Mouse (Mus musculus) forebrain, embryonic 15.5 days (tissue): ENCODE measurements around the gene Afm. TPM values are rescaled to one million over a fixed set of nuclear protein-coding genes. Genes with fewer than 3 reads are reported as not detected.

ENCODE experiments used
- ATAC-seq: fragments of 200-750 bp; cut with Nextera tagmentation; replicated peaks from 2 replicates; pipeline ENCODE4 v1.8.0; 2017; ENCODE audit warnings: mild to moderate bottlenecking, moderate TSS enrichment, moderate library complexity
- H3K27ac ChIP-seq: fragments of 300-500 bp; sonication (generic); replicated peaks from 2 replicates; pipeline ENCODE4 v1.5.1; 2015; ENCODE audit warnings: mild to moderate bottlenecking, inconsistent platforms
- H3K27me3 ChIP-seq: fragments of 300-500 bp; sonication (generic); 2 replicates; pipeline ENCODE4 v1.6.1; 2015; ENCODE audit warnings: inconsistent platforms
- H3K36me3 ChIP-seq: fragments of 300-500 bp; sonication (generic); 2 replicates; pipeline ENCODE4 v1.6.1; 2015; ENCODE audit warnings: mild to moderate bottlenecking, inconsistent platforms
- H3K4me1 ChIP-seq: fragments of 300-500 bp; sonication (generic); 2 replicates; pipeline ENCODE4 v1.6.1; 2015; ENCODE audit warnings: inconsistent platforms
- H3K4me2 ChIP-seq: fragments of 300-500 bp; sonication (generic); replicated peaks from 2 replicates; pipeline ENCODE4 v1.6.1; 2015; ENCODE audit warnings: mild to moderate bottlenecking, inconsistent platforms
- H3K4me3 ChIP-seq: fragments of 300-500 bp; sonication (generic); 2 replicates; pipeline ENCODE4 v1.5.1; 2015; ENCODE audit warnings: mild to moderate bottlenecking, inconsistent platforms
- H3K9ac ChIP-seq: fragments of 300-500 bp; sonication (generic); replicated peaks from 2 replicates; pipeline ENCODE4 v1.6.1; 2015; ENCODE audit warnings: mild to moderate bottlenecking, inconsistent platforms
- H3K9me3 ChIP-seq: fragments of 300-500 bp; sonication (generic); 2 replicates; pipeline ENCODE4 v1.6.1; 2016; ENCODE audit warnings: inconsistent platforms
- WGBS: fragments of 180-500 bp; shearing (Covaris S2); methylation state at CpG from one replicate; pipeline ENCODE4 v1.1.7; 2015; ENCODE audit warnings: mixed read lengths; 5-methylcytosine and 5-hydroxymethylcytosine counted together
- polyA plus RNA-seq: library from polyadenylated mRNA; unstranded; fragments of >200 nt; fragmentation: Nextera tagmentation; extraction: Ambion mirVana; gene quantifications from 2 replicates; pipeline ENCODE4 v1.2.1, GENCODE M21; 2015

Gene Afm
- polyA plus RNA-seq, 1 experiment from 2014 or later: not detected

- peak; percentile 80 for ATAC-seq
- Histone ChIP-seq H3K9me3 (no peaks in the 10 kb centered on the region), H3K36me3 (no peaks in the 10 kb centered on the region), H3K4me1 (0 out of 2 replicates have a peak, but pooled peaks cover 5% of the 10 kb centered on the region), H3K27me3 (no peaks in the 10 kb centered on the region), H3K4me3 (peak overlapping the region; percentile 40), H3K9ac (peak overlapping the region; percentile 44), H3K27ac (no peak overlapping the region), H3K4me2 (peak overlapping the region; percentile 62)
- WGBS: 23% methylated on average over 25 of the region's 25 CpGs
These were observed 70.2 kb downstream of the Afm start for GRCm38 (mm10) chr5:90588708-90589595.

- no peak overlapping the region for H3K9ac ChIP-seq
- no peaks in the 10 kb centered on the region for H3K27me3 ChIP-seq
- ATAC-seq: no peak
- no peaks in the 10 kb centered on the region for H3K36me3 ChIP-seq
- 76% methylated on average over 10 of the region's 10 CpGs for WGBS
- H3K27ac ChIP-seq: no peak overlapping the region
- no peaks in the 10 kb centered on the region for H3K9me3 ChIP-seq
- no peak overlapping the region for H3K4me3 ChIP-seq
- H3K4me1 ChIP-seq: 0 out of 2 replicates have a peak, but pooled peaks cover 5% of the 10 kb centered on the region
- H3K4me2 ChIP-seq: no peak overlapping the region
These were observed 71.9 kb downstream of the Afm start for GRCm38 (mm10) chr5:90590676-90591075.

- ATAC-seq: no peak
- no peaks in the 10 kb centered on the region for H3K27me3 ChIP-seq
- WGBS: 83% methylated on average over 6 of the region's 6 CpGs
- no peak overlapping the region for H3K4me2 ChIP-seq
- 0 out of 2 replicates have a peak, but pooled peaks cover 5% of the 10 kb centered on the region for H3K4me1 ChIP-seq
- no peaks in the 10 kb centered on the region for H3K36me3 ChIP-seq
- H3K27ac ChIP-seq: no peak overlapping the region
- no peak overlapping the region for H3K4me3 ChIP-seq
- H3K9me3 ChIP-seq: no peaks in the 10 kb centered on the region
- H3K9ac ChIP-seq: no peak overlapping the region
These were observed 73.2 kb downstream of the Afm start for GRCm38 (mm10) chr5:90591936-90592335.

- Histone ChIP-seq H3K4me3 (no peak overlapping the region), H3K9me3 (no peaks in the 10 kb centered on the region), H3K27me3 (no peaks in the 10 kb centered on the region), H3K9ac (no peak overlapping the region), H3K36me3 (no peaks in the 10 kb centered on the region), H3K4me2 (no peak overlapping the region), H3K4me1 (no peaks in the 10 kb centered on the region), H3K27ac (no peak overlapping the region)
- no peak for ATAC-seq
- 91% methylated on average over 13 of the region's 13 CpGs for WGBS
These were observed 76.2 kb downstream of the Afm start for GRCm38 (mm10) chr5:90594945-90595344.

- no peak for ATAC-seq
These were observed 77.4 kb downstream of the Afm start for GRCm38 (mm10) chr5:90596155-90596554.

GRCm38 (mm10) chr5:90601469-90601868 is 82.7 kb downstream of the Afm start:
- H3K27me3 ChIP-seq: no peaks in the 10 kb centered on the region
- no peak overlapping the region for H3K4me2 ChIP-seq
- no peak overlapping the region for H3K4me3 ChIP-seq
- H3K36me3 ChIP-seq: no peaks in the 10 kb centered on the region
- H3K9me3 ChIP-seq: no peaks in the 10 kb centered on the region
- WGBS: 21% methylated on average over 6 of the region's 6 CpGs
- H3K9ac ChIP-seq: no peak overlapping the region
- no peaks in the 10 kb centered on the region for H3K4me1 ChIP-seq
- H3K27ac ChIP-seq: no peak overlapping the region
- peak; percentile 38; the same call in 1 of the 2 replicates for ATAC-seq

More at GRCm38 (mm10) chr5:90596155-90596554, 77.4 kb downstream of the Afm start:
- no peaks in the 10 kb centered on the region for H3K9me3 ChIP-seq
- no peaks in the 10 kb centered on the region for H3K4me1 ChIP-seq
- no peak overlapping the region for H3K4me2 ChIP-seq
- no peak overlapping the region for H3K9ac ChIP-seq
- H3K4me3 ChIP-seq: no peak overlapping the region
- no peaks in the 10 kb centered on the region for H3K36me3 ChIP-seq
- H3K27ac ChIP-seq: no peak overlapping the region
- 88% methylated on average over 6 of the region's 6 CpGs for WGBS
- H3K27me3 ChIP-seq: no peaks in the 10 kb centered on the region

Other genes with a start within 250 kb of the Afm start
- 29.7 and 30.2 TPM in 2 replicates for gene Ankrd17, start 152.4 kb upstream of the Afm start, polyA plus RNA-seq
- gene Gm9958, start 151.7 kb upstream of the Afm start, polyA plus RNA-seq: 5.7 and 6.1 TPM in 2 replicates
- 3.1 TPM in 1 of 2 replicates, not detected in the other for gene Alb, start 58.0 kb upstream of the Afm start, polyA plus RNA-seq
- 4.4 TPM in 1 of 2 replicates, not detected in the other for gene Afp, start 28.2 kb upstream of the Afm start, polyA plus RNA-seq
- 0.10 TPM in 1 of 2 replicates, not detected in the other for gene 5830473C10Rik, start 42.2 kb downstream of the Afm start, polyA plus RNA-seq
- gene Rassf6, start 121.7 kb downstream of the Afm start, polyA plus RNA-seq: 0.14 and 0.43 TPM in 2 replicates
- 0.10 TPM in 1 of 2 replicates, not detected in the other for gene Cxcl5, start 240.4 kb downstream of the Afm start, polyA plus RNA-seq
- gene Ppbp, start 249.6 kb downstream of the Afm start, polyA plus RNA-seq: 0.52 and 1.0 TPM in 2 replicates